Mouse (Mus musculus) kidney, adult 2 months (tissue): ENCODE results near the gene Slmap.

Experiments used
- CTCF ChIP-seq: fragments of 200-500 bp; conservative IDR thresholded peaks from 2 replicates; pipeline ENCODE4 v1.5.1; 2011; ENCODE audit warnings: low read depth, mild to moderate bottlenecking, control low read depth, low read length, moderate library complexity, mixed read lengths; ENCODE audit not compliant: insufficient read depth, insufficient read length
- POLR2A ChIP-seq: fragments of 200-500 bp; IDR thresholded peaks from one replicate; pipeline ENCODE4 v1.6.1; 2011; ENCODE audit warnings: low read depth, low read length, control low read depth

GRCm38 (mm10) chr14:26533821-26534756 lies 642 bp downstream of the Slmap start:
- no peak for TF ChIP-seq POLR2A
- TF ChIP-seq CTCF, result no peak
